In genomic region chr3:129863698-129864097, GRCm38 (mm10) we compare ENCODE assay signal across 11 mouse cellular contexts. TPM values are rescaled to one million over a fixed set of nuclear protein-coding genes. Genes with fewer than 3 reads are reported as not detected.
DNase-seq lines count a peak whose midpoint lies in the region; ATAC-seq and TF ChIP-seq lines count a peak whose summit lies in the region.
"Had no signal": no experiment of that assay in that cellular context is flagged by ENCODE, and none has a peak within 500 bp of the region (broad histone marks: within the 10 kb centered on the region; RNA-seq: fewer than 3 reads in every experiment).

No protein-coding gene starts in this region.

- H3K4me3 ChIP-seq in layer of hippocampus, adult 2 months, result no peak overlapping the region
- no peak overlapping the region for H3K4me3 ChIP-seq in G1E (ENCODE audit: low read depth, low read length)
- no peak overlapping the region for H3K4me3 ChIP-seq in liver, embryonic 12.5 days
- H3K4me3 ChIP-seq: limb, embryonic 12.5 days; stomach, embryonic 15.5 days had no signal

- peak in 1 of 2 experiments; percentile 39 for DNase-seq in layer of hippocampus, adult 2 months (ENCODE audit: low spot score in 2 of 2)
- no peak for DNase-seq in layer of hippocampus, adult 8-10 months (ENCODE audit: low spot score in 2 of 2)
- DNase-seq in G1E (ENCODE audit: low spot score) (no peak), adipocyte (ENCODE audit: low spot score) (no peak)
- DNase-seq in c-Kit-positive CD71-positive TER-119-positive erythroid progenitor cells, embryonic 14.5 days (ENCODE audit: low spot score), result peak; percentile 33
- peak; percentile 27 to 29 for DNase-seq in gastrocnemius, postnatal 4 days (ENCODE audit: low spot score in 2 of 2)
- DNase-seq in retina, postnatal 7 days (ENCODE audit: low read depth, low spot score), result peak; percentile 9

- no peaks in the 10 kb centered on the region; the same call in 1 of the 2 replicates for H3K9me3 ChIP-seq in G1E (replicated peaks)
- H3K9me3 ChIP-seq in liver, embryonic 12.5 days (replicated peaks), result peaks cover 5% of the 10 kb centered on the region; the same call in 1 of the 2 replicates
- H3K9me3 ChIP-seq: stomach, embryonic 15.5 days had no signal

- no peak overlapping the region for H3K4me2 ChIP-seq in liver, embryonic 12.5 days
- H3K4me2 ChIP-seq: limb, embryonic 12.5 days; stomach, embryonic 15.5 days had no signal

- H3K4me1 ChIP-seq in G1E (ENCODE audit: insufficient read depth, low read depth, low read length), result no peaks in the 10 kb centered on the region
- no peaks in the 10 kb centered on the region for H3K4me1 ChIP-seq in liver, embryonic 12.5 days
- H3K4me1 ChIP-seq: limb, embryonic 12.5 days; stomach, embryonic 15.5 days had no signal

- no peaks in the 10 kb centered on the region for H3K27me3 ChIP-seq in G1E (ENCODE audit: insufficient read depth, low read length)
- H3K27me3 ChIP-seq in liver, embryonic 12.5 days (replicated peaks), result no peaks in the 10 kb centered on the region
- H3K27me3 ChIP-seq: limb, embryonic 12.5 days; stomach, embryonic 15.5 days had no signal

- ATAC-seq in G1E (ENCODE audit: extremely low read depth, insufficient number of reproducible peaks, low FRiP score, poor library complexity, severe bottlenecking), result peak; percentile 40; the same call in 1 of the 2 replicates
- 0 out of 2 replicates have a peak, but pooled peaks have one; percentile 52 for ATAC-seq in liver, embryonic 12.5 days

- 45% methylated on average over 14 of the region's 14 CpGs for WGBS in liver, embryonic 12.5 days (ENCODE audit: insufficient replicate concordance)

- no peak overlapping the region for H3K9ac ChIP-seq in liver, embryonic 12.5 days
- H3K9ac ChIP-seq: limb, embryonic 12.5 days; stomach, embryonic 15.5 days had no signal

- TF ChIP-seq CTCF in layer of hippocampus, adult 2 months (conservative IDR thresholded peaks at IDR 0.05), result peak; percentile 79
- no peak for TF ChIP-seq CTCF in G1E (IDR thresholded peaks at IDR 0.05; ENCODE audit: low read depth, low read length)

- H3K27ac ChIP-seq in layer of hippocampus, adult 2 months, result no peak overlapping the region
- no peak overlapping the region for H3K27ac ChIP-seq in liver, embryonic 12.5 days
- H3K27ac ChIP-seq: limb, embryonic 12.5 days; stomach, embryonic 15.5 days had no signal

- no peaks in the 10 kb centered on the region for H3K36me3 ChIP-seq in G1E (replicated peaks)
- peaks cover 15% of the 10 kb centered on the region for H3K36me3 ChIP-seq in liver, embryonic 12.5 days
- H3K36me3 ChIP-seq: limb, embryonic 12.5 days; stomach, embryonic 15.5 days had no signal

RNA-seq across cellular contexts. Expression of gene Pla2g12a, which starts 14.7 kb away (rescaled TPM):
- 10 to 100 TPM; 25.2 to 25.8 TPM for total RNA-seq in layer of hippocampus, adult 2 months (2021)
- 10 to 100 TPM; 19.3 to 23.8 (median 21.5) TPM for total RNA-seq in layer of hippocampus, adult 8-10 months (2022)
- total RNA-seq in G1E (2014; fragmentation: Nextera tagmentation) (40.8 and 45.9 TPM in 2 replicates), G1E (2017) (77.4 and 97.4 TPM in 2 replicates)
- polyA plus RNA-seq in G1E (2012), result 145 and 196 TPM in 2 replicates
- 10 to 100 TPM; 19.0 to 19.4 TPM for total RNA-seq in gastrocnemius, postnatal 4 days (2021)
- 107 and 112 TPM in 2 replicates for polyA plus RNA-seq in liver, embryonic 12.5 days (2016; fragmentation: Nextera tagmentation; extraction: Ambion mirVana)

RNA-seq across cellular contexts. Expression of gene Cfi, which starts 28.0 kb away (rescaled TPM):
- not detected for total RNA-seq in layer of hippocampus, adult 2 months (2021)
- total RNA-seq in layer of hippocampus, adult 8-10 months (2022), result under 1 TPM in 2 of 4 experiments, not detected in 2; 0.20 to 0.43 TPM
- total RNA-seq in G1E (2014; fragmentation: Nextera tagmentation) (not detected in 2 replicates), G1E (2017) (not detected in 2 replicates)
- not detected in 2 replicates for polyA plus RNA-seq in G1E (2012)
- total RNA-seq in gastrocnemius, postnatal 4 days (2021), result under 1 TPM; 0.12 to 0.75 TPM
- polyA plus RNA-seq in liver, embryonic 12.5 days (2016; fragmentation: Nextera tagmentation; extraction: Ambion mirVana), result 86.6 and 90.7 TPM in 2 replicates

RNA-seq across cellular contexts. Expression of gene Gar1, which starts 32.5 kb away (rescaled TPM):
- 10 to 100 TPM; 45.1 to 50.5 TPM for total RNA-seq in layer of hippocampus, adult 2 months (2021)
- total RNA-seq in layer of hippocampus, adult 8-10 months (2022), result 10 to 100 TPM; 41.6 to 52.6 (median 46.3) TPM
- total RNA-seq in G1E (2014; fragmentation: Nextera tagmentation), result 87.1 and 91.2 TPM in 2 replicates
- total RNA-seq in G1E (2017), result 34.3 and 42.5 TPM in 2 replicates
- 141 and 148 TPM in 2 replicates for polyA plus RNA-seq in G1E (2012)
- 10 to 100 TPM; 38.8 to 48.7 TPM for total RNA-seq in gastrocnemius, postnatal 4 days (2021)
- polyA plus RNA-seq in liver, embryonic 12.5 days (2016; fragmentation: Nextera tagmentation; extraction: Ambion mirVana), result 125 and 131 TPM in 2 replicates

RNA-seq across cellular contexts. Expression of gene Casp6, which starts 37.5 kb away (rescaled TPM):
- 1 to 10 TPM; 5.1 to 9.0 TPM for total RNA-seq in layer of hippocampus, adult 2 months (2021)
- total RNA-seq in layer of hippocampus, adult 8-10 months (2022), result 10 to 100 TPM in 1 of 4 experiments, 1 to 10 TPM in 3; 5.5 to 10.3 (median 7.5) TPM
- 57.4 and 63.1 TPM in 2 replicates for total RNA-seq in G1E (2014; fragmentation: Nextera tagmentation)
- total RNA-seq in G1E (2017), result 37.3 TPM in 2 replicates
- polyA plus RNA-seq in G1E (2012), result 23.2 and 27.5 TPM in 2 replicates
- total RNA-seq in gastrocnemius, postnatal 4 days (2021), result 10 to 100 TPM in 1 of 2 experiments, 1 to 10 TPM in 1; 8.3 to 11.4 TPM
- polyA plus RNA-seq in liver, embryonic 12.5 days (2016; fragmentation: Nextera tagmentation; extraction: Ambion mirVana), result 43.7 and 46.7 TPM in 2 replicates

RNA-seq across cellular contexts. Expression of gene Rrh, which starts 41.3 kb away (rescaled TPM):
- 1 to 10 TPM; 1.4 to 1.6 TPM for total RNA-seq in layer of hippocampus, adult 2 months (2021)
- total RNA-seq in layer of hippocampus, adult 8-10 months (2022), result 1 to 10 TPM in 1 of 4 experiments, under 1 TPM in 3; 0.82 to 1.4 (median 0.98) TPM
- total RNA-seq in G1E (2014; fragmentation: Nextera tagmentation), result 0.53 and 0.83 TPM in 2 replicates
- total RNA-seq in G1E (2017), result 1.0 and 1.1 TPM in 2 replicates
- polyA plus RNA-seq in G1E (2012), result not detected in 2 replicates
- under 1 TPM; 0.13 to 0.96 TPM for total RNA-seq in gastrocnemius, postnatal 4 days (2021)
- polyA plus RNA-seq in liver, embryonic 12.5 days (2016; fragmentation: Nextera tagmentation; extraction: Ambion mirVana), result 0.04 TPM in 1 of 2 replicates, not detected in the other
- polyA plus RNA-seq: embryonic facial prominence, embryonic 14.5 days had no signal

Comparison
In these comparisons a context has a peak if more than half of its experiments do, and no peak if none do; other contexts are left out.
1. DNase-seq: peak in c-Kit-positive CD71-positive TER-119-positive erythroid progenitor cells, embryonic 14.5 days (single experiment), gastrocnemius, postnatal 4 days (2 of 2) and retina, postnatal 7 days (single experiment); none in layer of hippocampus, adult 8-10 months (0 of 2), G1E (single experiment) and adipocyte (single experiment).